Mouse (Mus musculus) bone marrow, adult 2 months (tissue): ENCODE data around the gene Phf19. TPM values are rescaled to one million over a fixed set of nuclear protein-coding genes. Genes with fewer than 3 reads are reported as not detected.

Source experiments
- H3K27ac ChIP-seq: fragments of 200-500 bp; 2 replicates; pipeline ENCODE4 v1.5.1; 2012; ENCODE audit warnings: low read depth, mild to moderate bottlenecking, control low read depth, inconsistent platforms, low read length; ENCODE audit not compliant: control insufficient read depth, poor library complexity, insufficient read depth
- H3K4me1 ChIP-seq: fragments of 200-500 bp; 2 replicates; pipeline ENCODE4 v1.6.1; 2011; ENCODE audit warnings: low read length; ENCODE audit not compliant: control insufficient read depth, insufficient read depth
- H3K4me3 ChIP-seq: fragments of 200-500 bp; replicated peaks from 2 replicates; pipeline ENCODE3; 2011; ENCODE audit warnings: mild to moderate bottlenecking, low read depth, low read length, control low read depth; ENCODE audit not compliant: control insufficient read depth
- CTCF ChIP-seq: fragments of 200-500 bp; IDR thresholded peaks from 2 replicates; pipeline ENCODE4 v1.5.1; 2011; ENCODE audit warnings: low read length, control low read depth; ENCODE audit not compliant: control insufficient read depth, insufficient read depth
- POLR2A ChIP-seq: fragments of 200-500 bp; IDR thresholded peaks from 2 replicates; pipeline ENCODE4 v1.6.1; 2011; ENCODE audit warnings: low read depth, mild to moderate bottlenecking, control low read depth, low read length, borderline replicate concordance; ENCODE audit not compliant: control insufficient read depth
- WGBS: fragments of 180-500 bp; shearing (Covaris S2); methylation state at CpG from one replicate; pipeline ENCODE4 v1.1.7; 2018; 5-methylcytosine and 5-hydroxymethylcytosine counted together
- polyA plus RNA-seq: library from polyadenylated mRNA; stranded (reverse); fragments of >200 nt; gene quantifications from 2 replicates; pipeline ENCODE4 v1.2.4, GENCODE M21; 2011; ENCODE audit warnings: low replicate concordance; ENCODE audit not compliant: missing spikeins, insufficient read depth, insufficient read length

Phf19 gene
- polyA plus RNA-seq, 1 experiment, result 2.5 TPM

DNA sequence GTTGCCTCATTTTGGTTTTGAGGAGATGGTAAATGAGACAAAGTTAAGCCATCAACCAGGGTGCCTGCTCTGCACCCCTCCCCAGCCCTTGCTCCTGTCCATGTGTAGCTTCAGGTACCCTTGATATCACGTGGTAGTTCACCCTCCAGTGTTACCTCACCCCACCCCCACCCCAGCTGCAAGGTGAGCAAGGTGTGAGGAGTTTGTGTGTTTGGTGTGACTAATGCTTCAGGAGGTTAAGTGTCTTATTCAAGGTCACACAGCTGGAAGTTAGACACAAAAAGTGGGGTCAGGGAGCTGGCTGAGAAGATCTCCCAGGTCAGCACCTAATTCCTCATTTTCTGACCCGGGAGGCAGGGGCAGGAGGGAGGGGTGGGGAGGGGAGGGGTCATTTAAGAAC lies 8.9 kb upstream of the Phf19 start:
- WGBS, result 36% methylated on average over 2 of the region's 2 CpGs
- Histone ChIP-seq H3K4me3 (no peak overlapping the region), H3K27ac (no peak overlapping the region), H3K4me1 (no peaks in the 10 kb centered on the region; the same call in 1 of the 2 replicates)
- TF ChIP-seq CTCF, result no peak
- no peak for TF ChIP-seq POLR2A

- no peak overlapping the region for H3K4me3 ChIP-seq
- 16% methylated on average over 2 of the region's 2 CpGs for WGBS
- no peak overlapping the region for H3K27ac ChIP-seq
- TF ChIP-seq POLR2A, result no peak
- TF ChIP-seq CTCF, result no peak
- H3K4me1 ChIP-seq, result no peaks in the 10 kb centered on the region; the same call in 1 of the 2 replicates
Observed at GRCm38 (mm10) chr2:34920144-34920543, 6.3 kb upstream of the Phf19 start.

DNA sequence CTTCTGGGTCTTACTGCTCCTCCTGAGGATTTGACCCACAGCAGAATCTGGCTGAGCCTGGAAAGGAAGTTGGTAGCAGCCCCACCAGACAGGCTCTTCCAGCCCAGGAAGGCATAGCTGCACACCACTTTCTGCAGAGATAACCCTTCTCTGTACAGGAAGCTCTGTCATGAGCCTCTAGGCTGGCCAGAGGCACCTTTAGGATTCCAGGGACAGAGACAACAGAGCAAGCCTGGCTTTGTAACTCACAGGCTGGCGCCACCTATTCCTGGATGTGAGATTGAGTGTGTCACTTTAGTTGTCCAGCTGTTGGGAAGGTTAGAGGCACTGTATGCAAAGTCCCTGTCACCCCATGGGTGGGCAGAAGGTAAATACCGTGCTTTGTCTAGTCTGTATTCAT lies 1.3 kb upstream of the Phf19 start:
- 69% methylated on average over 2 of the region's 2 CpGs for WGBS
- Histone ChIP-seq H3K4me1 (no peaks in the 10 kb centered on the region; the same call in 1 of the 2 replicates), H3K27ac (no peak overlapping the region)

DNA sequence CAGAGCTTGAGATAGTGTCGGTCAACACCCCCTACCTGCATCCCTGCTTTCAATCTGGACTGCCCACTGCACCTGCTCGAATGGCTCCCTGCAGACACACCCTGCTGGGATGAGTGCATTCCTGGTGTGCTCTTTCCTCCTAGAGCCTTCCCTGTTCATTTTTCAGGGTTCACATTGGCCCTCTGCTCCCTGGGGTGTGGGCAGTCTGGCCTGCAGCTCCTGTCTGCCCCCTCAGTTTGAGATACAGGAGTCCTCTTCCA lies 927 bp upstream of the Phf19 start:
- TF ChIP-seq POLR2A, result no peak
- TF ChIP-seq CTCF, result no peak
- WGBS, result 40% methylated on average over 2 of the region's 2 CpGs

More for the DNA sequence above, 1.3 kb upstream of the Phf19 start:
- no peak overlapping the region for H3K4me3 ChIP-seq
- no peak for TF ChIP-seq CTCF
- TF ChIP-seq POLR2A, result no peak

GRCm38 (mm10) chr2:34914069-34914822 lies 420 bp upstream of the Phf19 start:
- no peak overlapping the region for H3K27ac ChIP-seq
- 3% methylated on average over 45 of the region's 50 CpGs for WGBS
- H3K4me1 ChIP-seq, result no peaks in the 10 kb centered on the region; the same call in 1 of the 2 replicates
- no peak for TF ChIP-seq CTCF
- peak; percentile 36; the same call in 1 of the 2 replicates for TF ChIP-seq POLR2A
- H3K4me3 ChIP-seq, result peak overlapping the region; percentile 67

More for the DNA sequence above, 927 bp upstream of the Phf19 start:
- H3K4me3 ChIP-seq, result no peak overlapping the region
- no peaks in the 10 kb centered on the region; the same call in 1 of the 2 replicates for H3K4me1 ChIP-seq
- H3K27ac ChIP-seq, result no peak overlapping the region

DNA sequence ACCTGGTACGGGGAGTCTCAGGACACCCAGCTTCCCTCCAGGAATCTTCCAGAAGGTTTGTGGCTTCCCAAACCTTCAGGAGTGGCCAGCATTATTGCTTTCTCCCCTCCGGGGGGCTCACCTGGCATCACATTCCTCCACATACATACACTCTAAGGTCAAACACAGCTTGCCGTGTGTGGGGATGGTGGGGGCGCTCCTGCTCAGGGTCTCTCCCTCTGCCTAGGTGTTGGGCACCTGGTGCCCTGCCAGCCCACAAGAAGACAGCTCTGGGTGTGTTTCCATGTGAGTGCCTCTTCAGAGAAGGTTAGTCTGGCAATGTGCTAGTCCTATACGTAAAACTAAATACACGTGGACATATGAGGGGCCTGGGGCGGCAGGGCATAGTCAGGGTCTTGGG lies 1.2 kb downstream of the Phf19 start:
- H3K4me3 ChIP-seq, result no peak overlapping the region
- 63% methylated on average over 7 of the region's 7 CpGs for WGBS
- no peak overlapping the region for H3K27ac ChIP-seq
- no peaks in the 10 kb centered on the region; the same call in 1 of the 2 replicates for H3K4me1 ChIP-seq
- TF ChIP-seq CTCF, result no peak
- TF ChIP-seq POLR2A, result no peak

DNA sequence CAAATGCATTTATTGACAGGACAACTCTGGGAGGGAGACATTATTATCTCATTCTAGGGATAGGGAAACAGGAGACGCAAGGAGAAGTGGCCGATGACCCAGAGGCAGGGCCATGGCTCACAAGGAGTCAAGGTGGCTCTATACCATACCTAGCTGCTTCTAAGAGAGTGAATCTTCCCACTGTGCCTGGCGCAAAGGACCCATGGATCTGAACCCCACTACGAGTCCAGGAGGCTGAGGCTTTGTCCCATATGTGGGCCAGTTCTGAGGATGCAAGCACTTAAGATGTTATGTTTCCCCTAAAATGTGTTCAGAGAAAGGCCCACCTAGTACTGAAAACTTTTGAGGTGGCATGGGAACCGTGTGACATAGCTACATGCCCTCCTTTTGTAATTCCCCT lies 2.0 kb downstream of the Phf19 start:
- Histone ChIP-seq H3K27ac (no peak overlapping the region), H3K4me3 (no peak overlapping the region)

GRCm38 (mm10) chr2:34909719-34910118 lies 4.1 kb downstream of the Phf19 start:
- no peak overlapping the region for H3K4me3 ChIP-seq
- H3K4me1 ChIP-seq, result peaks cover 1% of the 10 kb centered on the region; the same call in 1 of the 2 replicates
- 86% methylated on average over 4 of the region's 4 CpGs for WGBS
- TF ChIP-seq POLR2A, result no peak
- no peak for TF ChIP-seq CTCF
- H3K27ac ChIP-seq, result no peak overlapping the region

More for the DNA sequence above, 2.0 kb downstream of the Phf19 start:
- no peaks in the 10 kb centered on the region; the same call in 1 of the 2 replicates for H3K4me1 ChIP-seq
- TF ChIP-seq POLR2A, result no peak
- TF ChIP-seq CTCF, result no peak
- 81% methylated on average over 5 of the region's 5 CpGs for WGBS
